Mouse (Mus musculus): Measurements from ENCODE around the gene Rhobtb1. TPM values are rescaled to one million over a fixed set of nuclear protein-coding genes. Genes with fewer than 3 reads are reported as not detected.

The Rhobtb1 gene
- polyA plus RNA-seq, 1 experiment from 2014 or later = 11.3 TPM

GRCm38 (mm10) chr10:69126546-69126945, 24.7 kb upstream of the Rhobtb1 start:
- Histone ChIP-seq H3K4me2 (ENCODE audit: low read depth, low read length) (no peak overlapping the region), H3K9ac (ENCODE audit: low read depth, low read length) (no peak overlapping the region), H3K4me3 (ENCODE audit: low read length) (no peak overlapping the region), H3K27me3 (replicated peaks; ENCODE audit: control insufficient read depth, insufficient read depth, low read length) (no peaks in the 10 kb centered on the region), H3K4me1 (ENCODE audit: control insufficient read depth, insufficient read depth, low read length) (no peaks in the 10 kb centered on the region), H3K9me3 (ENCODE audit: control insufficient read depth, low read length) (no peaks in the 10 kb centered on the region), H3K27ac (ENCODE audit: low read length) (no peak overlapping the region), H3K36me3 (ENCODE audit: control insufficient read depth, insufficient read depth, low read length) (no peaks in the 10 kb centered on the region)
- WGBS = 90% methylated on average over 2 of the region's 2 CpGs
- no peak for ATAC-seq

DNA sequence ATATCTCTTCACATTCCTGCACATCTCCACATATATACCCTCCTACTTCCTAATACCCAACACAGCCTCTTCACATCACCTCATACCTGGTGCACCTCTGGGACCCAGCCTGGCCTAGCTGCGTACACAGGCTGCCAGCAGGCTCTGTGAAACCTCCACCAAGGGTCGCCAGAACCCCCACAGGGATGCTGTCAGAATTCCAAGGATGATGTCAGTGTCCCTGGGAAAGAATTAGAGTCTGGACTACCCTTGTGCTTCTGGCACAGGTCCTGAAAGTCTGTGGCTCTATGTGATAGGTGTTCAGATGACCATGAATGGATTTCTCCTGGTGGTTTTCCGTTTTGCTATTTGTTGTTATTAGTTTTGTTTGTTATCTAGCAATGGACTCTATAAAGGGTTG, 22.7 kb upstream of the Rhobtb1 start:
- Histone ChIP-seq H3K4me1 (ENCODE audit: control insufficient read depth, insufficient read depth, low read length) (no peaks in the 10 kb centered on the region), H3K27me3 (replicated peaks; ENCODE audit: control insufficient read depth, insufficient read depth, low read length) (no peaks in the 10 kb centered on the region), H3K4me2 (ENCODE audit: low read depth, low read length) (no peak overlapping the region), H3K9me3 (ENCODE audit: control insufficient read depth, low read length) (no peaks in the 10 kb centered on the region), H3K27ac (ENCODE audit: low read length) (no peak overlapping the region), H3K4me3 (ENCODE audit: low read length) (no peak overlapping the region), H3K9ac (ENCODE audit: low read depth, low read length) (no peak overlapping the region), H3K36me3 (ENCODE audit: control insufficient read depth, insufficient read depth, low read length) (no peaks in the 10 kb centered on the region)
- WGBS = 78% methylated on average over 3 of the region's 3 CpGs
- ATAC-seq = no peak

DNA sequence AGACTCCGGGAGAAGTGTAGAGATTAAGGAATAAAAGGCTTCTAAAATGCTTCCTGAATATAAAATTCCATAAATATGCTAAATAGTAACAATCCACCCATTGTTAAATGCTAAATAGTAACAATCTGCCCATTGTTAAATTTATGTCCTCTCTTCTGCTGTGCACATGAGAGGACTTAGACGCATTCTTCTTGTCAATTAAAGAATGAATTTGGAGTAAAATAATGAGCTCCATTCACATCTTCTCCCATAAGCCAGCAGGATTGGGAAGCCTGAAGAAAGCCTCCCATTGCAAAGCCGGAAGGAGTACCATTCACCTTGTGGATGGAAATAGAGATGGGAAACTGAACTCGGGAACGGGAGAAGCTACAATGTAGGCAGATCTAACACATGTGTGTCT, 20.6 kb upstream of the Rhobtb1 start:
- no peaks in the 10 kb centered on the region for H3K4me1 ChIP-seq (ENCODE audit: control insufficient read depth, insufficient read depth, low read length)
- H3K4me3 ChIP-seq (ENCODE audit: low read length) = no peak overlapping the region
- WGBS = 82% methylated on average over 5 of the region's 5 CpGs
- no peaks in the 10 kb centered on the region for H3K27me3 ChIP-seq (replicated peaks; ENCODE audit: control insufficient read depth, insufficient read depth, low read length)
- H3K9me3 ChIP-seq (ENCODE audit: control insufficient read depth, low read length) = no peaks in the 10 kb centered on the region
- no peak overlapping the region for H3K4me2 ChIP-seq (ENCODE audit: low read depth, low read length)
- H3K9ac ChIP-seq (ENCODE audit: low read depth, low read length) = no peak overlapping the region
- no peak overlapping the region for H3K27ac ChIP-seq (ENCODE audit: low read length)
- H3K36me3 ChIP-seq (ENCODE audit: control insufficient read depth, insufficient read depth, low read length) = no peaks in the 10 kb centered on the region
- no peak for ATAC-seq

DNA sequence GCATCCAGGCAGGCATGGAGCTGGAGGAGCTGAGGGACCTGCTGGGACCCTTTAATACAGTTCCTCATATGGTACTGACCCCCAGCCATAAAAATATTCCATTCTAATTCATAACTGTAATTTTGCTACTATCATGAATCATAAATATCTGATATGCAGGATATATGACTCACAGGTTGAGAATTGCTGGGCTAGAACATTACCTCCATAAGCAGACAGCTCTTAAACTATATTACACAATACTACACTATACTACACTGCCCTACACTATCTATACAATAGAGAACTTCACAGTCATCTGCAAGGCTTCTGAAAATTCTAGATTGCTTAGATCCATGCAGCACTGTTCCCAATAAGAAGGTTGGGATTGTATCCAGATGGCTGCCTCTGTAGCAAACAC, 16.9 kb upstream of the Rhobtb1 start:
- H3K9me3 ChIP-seq (ENCODE audit: control insufficient read depth, low read length) = no peaks in the 10 kb centered on the region
- H3K9ac ChIP-seq (ENCODE audit: low read depth, low read length) = no peak overlapping the region
- ATAC-seq = no peak

DNA sequence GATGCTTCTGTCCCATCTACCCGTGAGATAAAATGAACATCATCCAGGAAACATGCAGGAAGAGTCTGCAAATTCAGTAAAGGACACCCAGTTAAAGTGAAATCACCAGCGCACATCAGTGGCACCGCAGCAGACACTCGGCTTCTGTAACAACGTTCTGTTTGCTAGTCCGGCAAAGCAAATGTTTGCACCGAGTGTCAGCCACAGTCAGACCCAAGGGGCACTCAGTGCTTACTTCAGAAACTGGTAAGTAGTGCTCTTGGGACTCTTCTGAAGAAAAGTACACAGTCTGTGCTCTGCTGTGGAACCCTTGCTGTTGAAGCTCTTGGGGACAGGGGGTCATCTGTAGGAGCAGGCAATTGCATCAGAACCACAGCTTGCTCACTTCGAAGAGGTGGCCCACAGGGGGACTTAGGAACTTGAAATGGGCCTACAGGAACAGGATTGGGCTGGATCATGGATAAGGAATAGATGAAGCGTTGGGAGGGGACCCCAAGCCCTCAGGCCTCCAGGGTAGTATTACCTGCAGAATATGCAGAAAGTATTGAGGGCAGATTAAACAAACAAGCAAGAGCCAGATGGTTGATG, 14.9 kb upstream of the Rhobtb1 start:
- Histone ChIP-seq H3K4me2 (ENCODE audit: low read depth, low read length) (no peak overlapping the region), H3K27ac (ENCODE audit: low read length) (peak overlapping the region; percentile 48; the same call in 1 of the 2 replicates), H3K9ac (ENCODE audit: low read depth, low read length) (no peak overlapping the region), H3K36me3 (ENCODE audit: control insufficient read depth, insufficient read depth, low read length) (no peaks in the 10 kb centered on the region), H3K4me1 (ENCODE audit: control insufficient read depth, insufficient read depth, low read length) (peaks cover 6% of the 10 kb centered on the region; the same call in 1 of the 2 replicates), H3K9me3 (ENCODE audit: control insufficient read depth, low read length) (no peaks in the 10 kb centered on the region), H3K4me3 (ENCODE audit: low read length) (no peak overlapping the region), H3K27me3 (replicated peaks; ENCODE audit: control insufficient read depth, insufficient read depth, low read length) (no peaks in the 10 kb centered on the region)
- whole genome bisulfite sequencing = 30% methylated on average over 9 of the region's 9 CpGs
- ATAC-seq = peak; percentile 42; the same call in 1 of the 2 replicates

More for the DNA sequence above, 16.9 kb upstream of the Rhobtb1 start:
- Histone ChIP-seq H3K27ac (ENCODE audit: low read length) (no peak overlapping the region), H3K36me3 (ENCODE audit: control insufficient read depth, insufficient read depth, low read length) (no peaks in the 10 kb centered on the region), H3K4me3 (ENCODE audit: low read length) (no peak overlapping the region), H3K4me1 (ENCODE audit: control insufficient read depth, insufficient read depth, low read length) (peaks cover 6% of the 10 kb centered on the region; the same call in 1 of the 2 replicates), H3K27me3 (replicated peaks; ENCODE audit: control insufficient read depth, insufficient read depth, low read length) (no peaks in the 10 kb centered on the region), H3K4me2 (ENCODE audit: low read depth, low read length) (no peak overlapping the region)

- no peaks in the 10 kb centered on the region for H3K36me3 ChIP-seq (ENCODE audit: control insufficient read depth, insufficient read depth, low read length)
- 73% methylated on average over 7 of the region's 7 CpGs for WGBS
- no peak for ATAC-seq
Measured at GRCm38 (mm10) chr10:69149252-69149651, 2.0 kb upstream of the Rhobtb1 start.

GRCm38 (mm10) chr10:69152971-69153370, 1.7 kb downstream of the Rhobtb1 start:
- Histone ChIP-seq H3K27me3 (replicated peaks; ENCODE audit: control insufficient read depth, insufficient read depth, low read length) (no peaks in the 10 kb centered on the region), H3K4me2 (ENCODE audit: low read depth, low read length) (no peak overlapping the region), H3K4me1 (ENCODE audit: control insufficient read depth, insufficient read depth, low read length) (peaks cover 7% of the 10 kb centered on the region; the same call in 1 of the 2 replicates), H3K36me3 (ENCODE audit: control insufficient read depth, insufficient read depth, low read length) (no peaks in the 10 kb centered on the region), H3K4me3 (ENCODE audit: low read length) (no peak overlapping the region), H3K9ac (ENCODE audit: low read depth, low read length) (no peak overlapping the region), H3K27ac (ENCODE audit: low read length) (no peak overlapping the region), H3K9me3 (ENCODE audit: control insufficient read depth, low read length) (no peaks in the 10 kb centered on the region)
- WGBS = 81% methylated on average over 4 of the region's 4 CpGs
- no peak for ATAC-seq

More at GRCm38 (mm10) chr10:69149252-69149651, 2.0 kb upstream of the Rhobtb1 start:
- no peak overlapping the region for H3K9ac ChIP-seq (ENCODE audit: low read depth, low read length)
- H3K27ac ChIP-seq (ENCODE audit: low read length) = no peak overlapping the region
- no peak overlapping the region for H3K4me2 ChIP-seq (ENCODE audit: low read depth, low read length)
- H3K27me3 ChIP-seq (replicated peaks; ENCODE audit: control insufficient read depth, insufficient read depth, low read length) = no peaks in the 10 kb centered on the region
- no peaks in the 10 kb centered on the region for H3K9me3 ChIP-seq (ENCODE audit: control insufficient read depth, low read length)
- no peaks in the 10 kb centered on the region for H3K4me1 ChIP-seq (ENCODE audit: control insufficient read depth, insufficient read depth, low read length)
- no peak overlapping the region for H3K4me3 ChIP-seq (ENCODE audit: low read length)

DNA sequence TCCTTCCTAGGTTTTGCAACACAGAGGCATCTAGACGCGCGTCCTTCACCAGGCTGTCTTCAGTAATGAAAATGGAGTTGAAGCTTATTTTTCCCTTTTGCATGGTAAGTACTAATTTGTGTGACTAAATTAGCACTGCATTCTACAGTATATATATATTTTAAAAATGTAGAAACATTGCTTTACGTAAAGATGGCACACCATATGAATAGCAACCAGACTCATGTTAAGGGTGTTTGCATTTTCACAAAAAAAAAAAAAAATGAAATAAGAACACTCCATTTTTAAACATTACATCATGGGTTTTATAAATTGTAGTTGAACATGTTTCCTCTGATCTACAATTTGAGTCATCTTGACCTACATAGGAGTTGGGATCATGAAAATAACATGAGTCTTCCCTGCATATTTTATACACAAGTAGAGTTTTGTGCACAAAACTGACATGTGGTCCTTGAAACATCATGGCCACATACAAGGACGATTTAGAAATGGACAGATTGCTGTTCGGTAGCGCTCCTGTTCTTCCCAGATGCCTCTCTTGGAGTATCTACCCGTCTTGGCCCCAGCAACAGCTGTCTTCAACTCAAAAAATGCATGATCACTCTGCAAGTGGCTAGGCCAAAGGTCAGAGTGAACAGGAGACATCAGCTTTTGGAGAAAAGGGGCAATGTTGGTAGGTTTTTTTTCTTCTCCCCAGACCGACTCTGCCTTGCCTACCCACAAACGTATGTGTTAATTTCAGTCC, 4.4 kb downstream of the Rhobtb1 start:
- no peak overlapping the region for H3K9ac ChIP-seq (ENCODE audit: low read depth, low read length)
- ATAC-seq = no peak
- no peak overlapping the region for H3K27ac ChIP-seq (ENCODE audit: low read length)
- no peak overlapping the region for H3K4me3 ChIP-seq (ENCODE audit: low read length)
- peaks cover 7% of the 10 kb centered on the region; the same call in 1 of the 2 replicates for H3K4me1 ChIP-seq (ENCODE audit: control insufficient read depth, insufficient read depth, low read length)
- H3K9me3 ChIP-seq (ENCODE audit: control insufficient read depth, low read length) = no peaks in the 10 kb centered on the region
- 82% methylated on average over 10 of the region's 10 CpGs for WGBS
- no peak overlapping the region for H3K4me2 ChIP-seq (ENCODE audit: low read depth, low read length)
- no peaks in the 10 kb centered on the region for H3K27me3 ChIP-seq (replicated peaks; ENCODE audit: control insufficient read depth, insufficient read depth, low read length)
- H3K36me3 ChIP-seq (ENCODE audit: control insufficient read depth, insufficient read depth, low read length) = no peaks in the 10 kb centered on the region

DNA sequence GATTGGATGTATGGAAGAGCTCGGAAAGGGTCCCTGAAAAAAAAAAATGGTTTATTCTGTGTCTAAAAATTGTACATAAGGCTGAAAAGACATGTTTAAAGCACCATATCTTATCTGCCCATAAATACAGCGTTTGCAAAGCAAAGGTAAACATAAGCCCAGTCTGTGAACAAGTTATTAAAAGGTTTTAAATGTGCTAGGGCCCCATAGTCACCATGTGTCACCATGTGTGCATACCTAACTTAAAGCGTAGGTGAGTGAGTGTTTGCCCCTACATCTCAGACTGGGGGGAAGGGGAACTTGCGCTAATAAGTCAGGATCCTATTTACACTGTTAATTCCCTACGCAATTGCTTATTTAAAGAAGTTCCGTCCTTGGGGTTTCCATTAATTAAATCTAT, 5.2 kb downstream of the Rhobtb1 start:
- Histone ChIP-seq H3K27ac (ENCODE audit: low read length) (no peak overlapping the region), H3K9ac (ENCODE audit: low read depth, low read length) (no peak overlapping the region), H3K36me3 (ENCODE audit: control insufficient read depth, insufficient read depth, low read length) (no peaks in the 10 kb centered on the region), H3K4me1 (ENCODE audit: control insufficient read depth, insufficient read depth, low read length) (peaks cover 7% of the 10 kb centered on the region; the same call in 1 of the 2 replicates), H3K27me3 (replicated peaks; ENCODE audit: control insufficient read depth, insufficient read depth, low read length) (no peaks in the 10 kb centered on the region), H3K4me2 (ENCODE audit: low read depth, low read length) (no peak overlapping the region), H3K4me3 (ENCODE audit: low read length) (no peak overlapping the region), H3K9me3 (ENCODE audit: control insufficient read depth, low read length) (no peaks in the 10 kb centered on the region)
- 50% methylated on average over 6 of the region's 6 CpGs for WGBS
- ATAC-seq = peak; percentile 65; the same call in 1 of the 2 replicates
